Mouse (Mus musculus): ENCODE results near the gene Sugct.
"Not testable (repeated sequence)": the region's sequence is repeated elsewhere in the genome, so short reads cannot be mapped to it uniquely, and the experiment has no call there.

- not testable (repeated sequence) for TF ChIP-seq CTCF (IDR thresholded peaks at IDR 0.05; ENCODE audit: insufficient read depth, low read length); POLR2A (IDR thresholded peaks at IDR 0.05; ENCODE audit: borderline replicate concordance, extremely low read depth, low read depth, low read length)
Measured at GRCm38 (mm10) chr13:16830291-16830690, 865.1 kb downstream of the Sugct start.

All from lung, adult 2 months (tissue).